Mouse (Mus musculus) ES-Bruce4 (cell line): Measurements from ENCODE around the gene Glo1. TPM values are rescaled to one million over a fixed set of nuclear protein-coding genes. Genes with fewer than 3 reads are reported as not detected.

Experiments
- H3K27ac ChIP-seq: 2 replicates; pipeline ENCODE4 v1.5.1; 2012; ENCODE audit warnings: low read length, inconsistent platforms; ENCODE audit not compliant: insufficient read depth
- H3K27me3 ChIP-seq: 2 replicates; pipeline ENCODE4 v1.6.1; 2012; ENCODE audit warnings: mild to moderate bottlenecking, low read length, inconsistent platforms; ENCODE audit not compliant: control insufficient read depth, poor library complexity, insufficient read depth, severe bottlenecking
- H3K36me3 ChIP-seq: 2 replicates; pipeline ENCODE4 v1.6.1; 2012; ENCODE audit warnings: inconsistent platforms, mild to moderate bottlenecking, low read length, moderate library complexity; ENCODE audit not compliant: control insufficient read depth, poor library complexity, insufficient read depth, severe bottlenecking
- H3K4me1 ChIP-seq: one replicate; pipeline ENCODE4 v1.8.1; 2011; ENCODE audit warnings: low read length; ENCODE audit not compliant: control insufficient read depth, insufficient read depth
- H3K4me3 ChIP-seq: 2 replicates; pipeline ENCODE4 v1.5.1; 2011; ENCODE audit warnings: low read depth, mild to moderate bottlenecking, low read length
- H3K9ac ChIP-seq: 2 replicates; pipeline ENCODE4 v1.6.1; 2012; ENCODE audit warnings: low read depth, mild to moderate bottlenecking, inconsistent platforms; ENCODE audit not compliant: poor library complexity, severe bottlenecking
- H3K9me3 ChIP-seq: replicated peaks from 2 replicates; pipeline ENCODE4 v1.6.1; 2012; ENCODE audit warnings: mild to moderate bottlenecking, low read length, inconsistent platforms; ENCODE audit not compliant: control insufficient read depth, poor library complexity, insufficient read depth, severe bottlenecking
- CTCF ChIP-seq: IDR thresholded peaks from one replicate; pipeline ENCODE4 v1.8.1; 2011; ENCODE audit warnings: low read depth, low read length
- EP300 ChIP-seq: IDR thresholded peaks from 2 replicates; pipeline ENCODE4 v1.6.1; 2011; ENCODE audit warnings: low read depth, low read length; ENCODE audit not compliant: insufficient read depth
- POLR2A ChIP-seq: IDR thresholded peaks from one replicate; pipeline ENCODE4 v1.8.1; 2011; ENCODE audit warnings: low read length; ENCODE audit not compliant: insufficient read depth
- polyA plus RNA-seq: library from polyadenylated mRNA; stranded (reverse); fragments of >200 nt; gene quantifications from 2 replicates; pipeline ENCODE4 v1.2.4, GENCODE M21; 2011; ENCODE audit warnings: low read depth; ENCODE audit not compliant: missing spikeins, insufficient read depth, insufficient read length

The Glo1 gene
- polyA plus RNA-seq, 1 experiment = 190 TPM

DNA sequence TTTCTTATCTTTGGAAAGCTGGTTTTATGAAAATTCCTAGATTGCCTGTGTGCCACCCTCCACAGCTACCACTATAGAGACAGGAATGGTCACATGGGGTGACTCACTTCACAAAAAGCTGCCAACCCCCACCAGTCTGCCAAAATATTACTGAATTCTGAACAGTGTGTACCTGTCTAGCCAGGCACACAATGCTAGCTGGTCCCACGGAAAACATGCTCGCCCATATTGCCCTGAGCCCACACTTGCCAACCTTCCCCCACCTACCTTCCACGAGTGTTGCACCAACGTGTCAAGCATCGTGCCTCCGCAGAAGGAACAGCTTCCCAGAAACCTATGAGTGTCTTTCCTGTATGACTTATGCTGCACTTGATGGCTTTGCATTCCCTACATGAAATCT is 45.5 kb downstream of the Glo1 start:
- no peak overlapping the region for H3K27ac ChIP-seq
- no peaks in the 10 kb centered on the region for H3K27me3 ChIP-seq
- TF ChIP-seq EP300 = no peak
- no peak overlapping the region for H3K4me3 ChIP-seq
- H3K36me3 ChIP-seq = no peaks in the 10 kb centered on the region
- H3K9ac ChIP-seq = no peak overlapping the region
- H3K4me1 ChIP-seq = no peaks in the 10 kb centered on the region
- no peaks in the 10 kb centered on the region for H3K9me3 ChIP-seq

- Histone ChIP-seq H3K36me3 (no peaks in the 10 kb centered on the region), H3K4me1 (no peaks in the 10 kb centered on the region), H3K27ac (no peak overlapping the region)
Measured at GRCm38 (mm10) chr17:30580781-30581180, 45.9 kb downstream of the Glo1 start.

GRCm38 (mm10) chr17:30576946-30577345 is 49.7 kb downstream of the Glo1 start:
- Histone ChIP-seq H3K27ac (no peak overlapping the region), H3K36me3 (no peaks in the 10 kb centered on the region), H3K4me3 (peak overlapping the region; percentile 80), H3K27me3 (no peaks in the 10 kb centered on the region), H3K4me1 (no peaks in the 10 kb centered on the region), H3K9ac (peak overlapping the region; percentile 71), H3K9me3 (no peaks in the 10 kb centered on the region)
- TF ChIP-seq EP300 (no peak), CTCF (no peak), POLR2A (no peak)

More at GRCm38 (mm10) chr17:30580781-30581180, 45.9 kb downstream of the Glo1 start:
- H3K9me3 ChIP-seq = no peaks in the 10 kb centered on the region
- no peaks in the 10 kb centered on the region for H3K27me3 ChIP-seq
- no peak overlapping the region for H3K4me3 ChIP-seq
- H3K9ac ChIP-seq = no peak overlapping the region
- TF ChIP-seq POLR2A = no peak
- TF ChIP-seq EP300 = no peak
- no peak for TF ChIP-seq CTCF

DNA sequence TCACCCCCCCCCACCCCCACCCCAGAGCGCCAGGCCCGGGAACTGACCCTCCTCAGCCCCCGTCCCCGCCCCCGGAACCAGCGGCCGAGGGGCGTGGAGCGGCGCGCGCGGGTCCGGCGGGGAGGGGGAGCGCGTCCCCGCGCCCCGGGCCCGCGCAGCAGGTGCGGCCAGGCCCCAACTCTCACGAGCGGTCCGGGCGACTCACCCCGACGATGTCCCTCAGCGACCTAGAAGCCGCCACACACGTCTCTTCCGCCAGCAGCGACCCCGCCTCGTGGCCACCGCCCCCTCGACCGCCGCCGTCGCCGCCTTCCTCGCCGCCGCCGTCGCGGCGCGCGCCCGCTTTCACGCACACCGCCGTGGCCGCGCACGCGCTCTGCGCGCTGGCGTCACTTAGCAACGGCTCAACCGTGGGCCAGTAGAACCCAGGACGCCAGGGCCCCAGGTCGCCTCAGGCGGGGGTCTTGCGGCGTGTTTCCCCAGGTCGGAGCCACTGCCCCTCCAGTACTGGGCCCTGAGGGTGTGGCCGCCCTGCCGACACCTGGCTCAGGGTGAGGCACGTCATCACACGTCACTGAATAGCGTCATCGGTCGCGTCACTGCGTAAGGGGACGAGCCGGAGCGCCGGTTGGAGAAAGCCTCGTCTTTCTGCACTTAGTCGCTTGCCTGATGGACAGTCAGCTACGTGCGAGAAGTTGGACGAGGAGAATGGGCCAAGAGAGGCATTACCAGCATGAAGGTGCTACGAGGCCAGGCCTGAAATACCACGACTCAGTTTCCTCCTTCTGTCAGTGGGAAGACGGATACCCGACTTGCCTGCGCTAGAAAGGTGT is 50.5 kb downstream of the Glo1 start, which contains the start of gene Btbd9:
Gene Btbd9, minus strand, starts transcription at position 548 of the 833 bp plus-strand sequence.
- Histone ChIP-seq H3K9me3 (no peaks in the 10 kb centered on the region), H3K4me3 (peak within 1 kb of the TSS; percentile 87), H3K4me1 (no peaks in the 10 kb centered on the region), H3K36me3 (no peaks in the 10 kb centered on the region), H3K27me3 (no peaks in the 10 kb centered on the region), H3K9ac (peak within 1 kb of the TSS; percentile 71), H3K27ac (no peak within 1 kb of the TSS)
- TF ChIP-seq EP300 = 0 out of 2 replicates have a peak, but pooled peaks have one; percentile 13
- peak; percentile 54 for TF ChIP-seq POLR2A
- TF ChIP-seq CTCF = no peak

GRCm38 (mm10) chr17:30575121-30575904 is 51.4 kb downstream of the Glo1 start:
- no peak for TF ChIP-seq EP300
- no peak for TF ChIP-seq CTCF
- TF ChIP-seq POLR2A = no peak
- Histone ChIP-seq H3K27ac (no peak overlapping the region), H3K36me3 (no peaks in the 10 kb centered on the region), H3K4me1 (no peaks in the 10 kb centered on the region), H3K27me3 (no peaks in the 10 kb centered on the region), H3K9ac (peak overlapping the region; percentile 71), H3K9me3 (no peaks in the 10 kb centered on the region), H3K4me3 (peak overlapping the region; percentile 87)

- Histone ChIP-seq H3K27me3 (no peaks in the 10 kb centered on the region), H3K9me3 (no peaks in the 10 kb centered on the region), H3K4me1 (no peaks in the 10 kb centered on the region), H3K36me3 (no peaks in the 10 kb centered on the region), H3K27ac (no peak overlapping the region), H3K4me3 (no peak overlapping the region), H3K9ac (peak overlapping the region; percentile 71; the same call in 1 of the 2 replicates)
- TF ChIP-seq EP300 (no peak), CTCF (no peak)
Measured at GRCm38 (mm10) chr17:30574783-30575075, 51.9 kb downstream of the Glo1 start.
